Mouse (Mus musculus) MEL (cell line): ENCODE data around the gene Gpsm3.

Experiments
- CHD2 ChIP-seq: IDR thresholded peaks from 2 replicates; pipeline ENCODE4 v1.6.1; 2011; ENCODE audit warnings: low read length, improper control_type of control experiment
- JUND ChIP-seq: IDR thresholded peaks from 2 replicates; pipeline ENCODE4 v1.6.1; 2011; ENCODE audit warnings: low read depth, mild to moderate bottlenecking, improper control_type of control experiment, low read length
- TCF12 ChIP-seq: IDR thresholded peaks from 2 replicates; pipeline ENCODE4 v1.6.1; 2014; ENCODE audit warnings: low read depth, mild to moderate bottlenecking, inconsistent platforms, low read length, improper control_type of control experiment, moderate library complexity

GRCm38 (mm10) chr17:34587814-34588213 is 1.8 kb upstream of the Gpsm3 start:
- no peak for TF ChIP-seq JUND
- no peak for TF ChIP-seq TCF12
- TF ChIP-seq CHD2: no peak
